In the genomic region with DNA sequence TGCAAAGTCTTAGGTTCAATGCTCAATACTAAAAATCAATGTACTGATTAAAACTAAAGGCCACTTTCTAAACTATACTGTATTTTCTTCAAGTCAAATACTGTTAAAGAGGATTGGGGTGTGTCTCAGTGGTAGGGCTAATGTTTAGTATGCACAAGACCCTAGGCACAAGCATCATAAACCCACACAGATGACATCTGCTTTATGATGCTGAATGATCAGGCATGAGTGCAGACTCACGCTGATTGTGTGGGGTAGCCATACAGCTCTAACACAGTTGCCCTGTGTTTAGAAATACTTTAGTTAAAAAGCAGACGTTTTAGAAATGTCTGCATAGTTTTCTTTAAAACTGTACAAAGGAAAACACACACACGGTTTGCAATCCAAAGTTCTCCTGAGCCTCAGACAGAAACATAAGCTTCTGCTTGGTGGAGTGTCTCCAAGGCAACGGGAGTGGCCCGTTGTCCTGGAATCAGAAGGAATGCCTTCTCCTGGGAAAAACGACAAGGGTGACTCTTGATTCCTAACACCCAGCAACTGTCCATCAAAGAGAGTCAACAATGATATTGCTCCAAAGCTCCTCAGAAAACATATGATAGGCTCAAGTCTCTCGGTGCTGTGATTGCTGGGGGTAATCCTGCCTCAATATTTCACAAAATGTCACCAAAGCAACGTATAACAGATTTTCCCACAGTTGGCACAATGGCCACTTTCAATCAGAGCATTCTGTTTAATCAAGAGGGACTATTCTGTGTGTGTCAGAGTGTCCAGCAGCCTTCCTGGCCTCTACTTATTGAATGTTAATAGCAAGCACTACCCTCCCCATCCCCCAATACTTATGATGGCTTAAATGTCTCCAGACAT, we compare ENCODE assay signal across 19 mouse cellular contexts.
DNase-seq lines count a peak whose midpoint lies in the region; ATAC-seq lines count a peak whose summit lies in the region.
"Had no signal": no experiment of that assay in that cellular context is flagged by ENCODE, and none has a peak within 500 bp of the region (broad histone marks: within the 10 kb centered on the region; RNA-seq: fewer than 3 reads in every experiment).

No protein-coding gene starts in this region.

- peaks cover 12% of the 10 kb centered on the region for H3K4me1 ChIP-seq in forebrain, embryonic 10.5 days
- no peaks in the 10 kb centered on the region for H3K4me1 ChIP-seq in forebrain, embryonic 16.5 days (replicated peaks; ENCODE audit: control insufficient read depth, insufficient read depth, low read length)
- H3K4me1 ChIP-seq in hindbrain, embryonic 16.5 days (ENCODE audit: control insufficient read depth, insufficient read depth, low read depth, low read length) = no peaks in the 10 kb centered on the region
- 0 out of 2 replicates have a peak, but pooled peaks cover 4% of the 10 kb centered on the region for H3K4me1 ChIP-seq in midbrain, embryonic 16.5 days (ENCODE audit: control insufficient read depth, insufficient read depth, low read length)
- H3K4me1 ChIP-seq: limb, embryonic 10.5 days had no signal

- no peak overlapping the region for H3K4me2 ChIP-seq in forebrain, embryonic 16.5 days (ENCODE audit: low read length)
- H3K4me2 ChIP-seq in hindbrain, embryonic 16.5 days (ENCODE audit: low read length) = no peak overlapping the region
- H3K4me2 ChIP-seq in midbrain, embryonic 16.5 days (ENCODE audit: low read length) = no peak overlapping the region
- H3K4me2 ChIP-seq: heart, embryonic 13.5 days had no signal

- no peak for ATAC-seq in forebrain, embryonic 16.5 days
- peak; percentile 72 for ATAC-seq in hindbrain, embryonic 16.5 days
- peak; percentile 58; the same call in 1 of the 2 replicates for ATAC-seq in midbrain, embryonic 16.5 days
- ATAC-seq: Patski had no signal

- no peaks in the 10 kb centered on the region for H3K27me3 ChIP-seq in forebrain, embryonic 10.5 days (ENCODE audit: poor library complexity, severe bottlenecking)
- no peaks in the 10 kb centered on the region for H3K27me3 ChIP-seq in forebrain, embryonic 16.5 days (replicated peaks; ENCODE audit: control insufficient read depth, insufficient read depth, low read length)
- no peaks in the 10 kb centered on the region for H3K27me3 ChIP-seq in hindbrain, embryonic 16.5 days (replicated peaks; ENCODE audit: control insufficient read depth, insufficient read depth, low read length)
- no peaks in the 10 kb centered on the region for H3K27me3 ChIP-seq in midbrain, embryonic 16.5 days (ENCODE audit: control insufficient read depth, insufficient read depth, low read depth, low read length)
- H3K27me3 ChIP-seq: heart, embryonic 13.5 days; Patski had no signal

- no peak overlapping the region for H3K4me3 ChIP-seq in forebrain, embryonic 10.5 days
- no peak overlapping the region for H3K4me3 ChIP-seq in forebrain, embryonic 16.5 days (replicated peaks; ENCODE audit: low read length)
- H3K4me3 ChIP-seq in hindbrain, embryonic 16.5 days (ENCODE audit: low read length) = no peak overlapping the region
- no peak overlapping the region for H3K4me3 ChIP-seq in midbrain, embryonic 16.5 days (ENCODE audit: low read depth, low read length)
- H3K4me3 ChIP-seq: heart, embryonic 13.5 days; limb, embryonic 10.5 days had no signal

- 0 out of 2 replicates have a peak overlapping the region, but pooled peaks have one; percentile 31 for H3K27ac ChIP-seq in forebrain, embryonic 10.5 days
- H3K27ac ChIP-seq in forebrain, embryonic 16.5 days (ENCODE audit: low read length) = no peak overlapping the region
- no peak overlapping the region; the same call in none of the 2 replicates for H3K27ac ChIP-seq in hindbrain, embryonic 16.5 days (ENCODE audit: low read depth, low read length)
- 0 out of 2 replicates have a peak overlapping the region, but pooled peaks have one; percentile 18 for H3K27ac ChIP-seq in midbrain, embryonic 16.5 days (ENCODE audit: low read length)
- H3K27ac ChIP-seq: heart, embryonic 13.5 days; limb, embryonic 10.5 days; liver, embryonic 14.5 days had no signal

- H3K9me3 ChIP-seq in forebrain, embryonic 10.5 days = no peaks in the 10 kb centered on the region
- no peaks in the 10 kb centered on the region for H3K9me3 ChIP-seq in forebrain, embryonic 16.5 days (ENCODE audit: control insufficient read depth, low read length)
- no peaks in the 10 kb centered on the region for H3K9me3 ChIP-seq in hindbrain, embryonic 16.5 days (ENCODE audit: control insufficient read depth, low read length)
- no peaks in the 10 kb centered on the region for H3K9me3 ChIP-seq in midbrain, embryonic 16.5 days (replicated peaks; ENCODE audit: control insufficient read depth, low read length, poor library complexity, severe bottlenecking)
- H3K9me3 ChIP-seq: heart, embryonic 13.5 days; limb, embryonic 10.5 days had no signal

- WGBS in forebrain, embryonic 10.5 days = 69% methylated on average over 8 of the region's 8 CpGs
- WGBS in forebrain, embryonic 16.5 days = 35% methylated on average over 8 of the region's 8 CpGs
- 15% methylated on average over 8 of the region's 8 CpGs for WGBS in hindbrain, embryonic 16.5 days
- WGBS in midbrain, embryonic 16.5 days = 10% methylated on average over 8 of the region's 8 CpGs

- DNase-seq in forebrain, embryonic 10.5 days (ENCODE audit: extremely low spot score, low spot score) = no peak
- DNase-seq in embryo, embryonic 10.5 days (ENCODE audit: low spot score) = peak; percentile 69
- DNase-seq in lung, postnatal 36 days = no peak
- DNase-seq in spleen, postnatal 14 days (ENCODE audit: low spot score in 2 of 2) = no peak
- no peak for DNase-seq in thymus, adult 18-20 months
- DNase-seq: cerebellum, adult 8-10 months; heart, postnatal 4 days; kidney, adult 11 months; kidney, postnatal 25 days; layer of hippocampus, postnatal 36 days; lung, postnatal 10 days; right cerebral cortex, postnatal 25 days had no signal

- H3K9ac ChIP-seq in forebrain, embryonic 16.5 days (replicated peaks; ENCODE audit: low read depth, low read length) = no peak overlapping the region
- no peak overlapping the region for H3K9ac ChIP-seq in hindbrain, embryonic 16.5 days (ENCODE audit: low read depth, low read length)
- no peak overlapping the region for H3K9ac ChIP-seq in midbrain, embryonic 16.5 days (ENCODE audit: low read depth, low read length)
- H3K9ac ChIP-seq: heart, embryonic 13.5 days; liver, embryonic 14.5 days had no signal

- no peaks in the 10 kb centered on the region for H3K36me3 ChIP-seq in forebrain, embryonic 10.5 days (replicated peaks)
- no peaks in the 10 kb centered on the region for H3K36me3 ChIP-seq in forebrain, embryonic 16.5 days (ENCODE audit: control insufficient read depth, insufficient read depth)
- H3K36me3 ChIP-seq in hindbrain, embryonic 16.5 days (ENCODE audit: control insufficient read depth, insufficient read depth, low read length) = no peaks in the 10 kb centered on the region
- H3K36me3 ChIP-seq in midbrain, embryonic 16.5 days (ENCODE audit: control insufficient read depth, insufficient read depth, low read length) = no peaks in the 10 kb centered on the region
- H3K36me3 ChIP-seq: heart, embryonic 13.5 days; limb, embryonic 10.5 days had no signal

Comparison
In these comparisons a context has a peak if more than half of its experiments do, and no peak if none do; other contexts are left out.
1. H3K27ac ChIP-seq: peak in forebrain, embryonic 10.5 days (single experiment) and midbrain, embryonic 16.5 days (single experiment); none in forebrain, embryonic 16.5 days (single experiment) and hindbrain, embryonic 16.5 days (single experiment).